Mouse (Mus musculus) heart, adult 2 months (tissue): ENCODE results near the gene Krt31. TPM values are rescaled to one million over a fixed set of nuclear protein-coding genes. Genes with fewer than 3 reads are reported as not detected.

Experiments
- DNase-seq, 2 experiments: peaks; one replicate each; pipeline ENCODE4 v3.0.0; 2021
- H3K27ac ChIP-seq: fragments of 200-600 bp; 2 replicates; pipeline ENCODE4 v1.8.1; 2022
- H3K27me3 ChIP-seq: fragments of 200-500 bp; 2 replicates; pipeline ENCODE4 v1.6.1; 2012; ENCODE audit warnings: mild to moderate bottlenecking, low read length, inconsistent platforms, mixed read lengths; ENCODE audit not compliant: control insufficient read depth, insufficient read depth
- H3K36me3 ChIP-seq: fragments of 200-500 bp; 2 replicates; pipeline ENCODE4 v1.6.1; 2012; ENCODE audit warnings: low read length, inconsistent platforms; ENCODE audit not compliant: control insufficient read depth, insufficient read depth
- H3K4me1 ChIP-seq: fragments of 200-500 bp; 2 replicates; pipeline ENCODE4 v1.6.1; 2011; ENCODE audit warnings: low read length; ENCODE audit not compliant: control insufficient read depth, insufficient read depth
- H3K4me3 ChIP-seq: fragments of 200-600 bp; 2 replicates; pipeline ENCODE4 v1.8.1; 2022
- H3K79me2 ChIP-seq: fragments of 200-500 bp; replicated peaks from 2 replicates; pipeline ENCODE4 v1.6.1; 2012; ENCODE audit warnings: mild to moderate bottlenecking, inconsistent platforms, low read length, moderate library complexity, mixed read lengths; ENCODE audit not compliant: control insufficient read depth, insufficient read depth
- H3K9ac ChIP-seq: fragments of 200-500 bp; 2 replicates; pipeline ENCODE4 v1.6.1; 2012; ENCODE audit warnings: low read depth, mild to moderate bottlenecking, control low read depth, inconsistent platforms, low read length, mixed read lengths
- CTCF ChIP-seq: fragments of 200-600 bp; IDR thresholded peaks from 2 replicates; pipeline ENCODE4 v1.8.1; 2022; ENCODE audit warnings: antibody characterized with exemption, mild to moderate bottlenecking, moderate library complexity
- EP300 ChIP-seq: fragments of 200-500 bp; IDR thresholded peaks from 2 replicates; pipeline ENCODE4 v1.6.1; 2011; ENCODE audit warnings: low read depth, low read length, control low read depth; ENCODE audit not compliant: insufficient read depth
- POLR2A ChIP-seq: fragments of 200-500 bp; IDR thresholded peaks from 2 replicates; pipeline ENCODE4 v1.6.1; 2011; ENCODE audit warnings: mild to moderate bottlenecking, low read depth, low read length, control low read depth; ENCODE audit not compliant: insufficient read depth
- WGBS: fragments of 180-500 bp; shearing (Covaris S2); methylation state at CpG from one replicate; pipeline ENCODE4 v1.1.7; 2018; 5-methylcytosine and 5-hydroxymethylcytosine counted together
- intact Hi-C: fragments of 180-260 bp; cut with DNase I; formaldehyde crosslinking; loops from one replicate; pipeline ENCODE4 v1.15.1; 2025
- polyA plus RNA-seq: library from polyadenylated mRNA; depleted of rRNA; stranded (reverse); fragments of >200 nt; gene quantifications from 2 replicates; pipeline ENCODE4 v1.2.3, GENCODE M21; 2012
- total RNA-seq, 2 experiments: library from RNA; stranded (reverse); gene quantifications; 2 replicates each; pipeline ENCODE4 v1.2.3; 2021

The Krt31 gene
- total and polyA plus RNA-seq, 3 experiments = 0.08 TPM; not detected in 2

DNA sequence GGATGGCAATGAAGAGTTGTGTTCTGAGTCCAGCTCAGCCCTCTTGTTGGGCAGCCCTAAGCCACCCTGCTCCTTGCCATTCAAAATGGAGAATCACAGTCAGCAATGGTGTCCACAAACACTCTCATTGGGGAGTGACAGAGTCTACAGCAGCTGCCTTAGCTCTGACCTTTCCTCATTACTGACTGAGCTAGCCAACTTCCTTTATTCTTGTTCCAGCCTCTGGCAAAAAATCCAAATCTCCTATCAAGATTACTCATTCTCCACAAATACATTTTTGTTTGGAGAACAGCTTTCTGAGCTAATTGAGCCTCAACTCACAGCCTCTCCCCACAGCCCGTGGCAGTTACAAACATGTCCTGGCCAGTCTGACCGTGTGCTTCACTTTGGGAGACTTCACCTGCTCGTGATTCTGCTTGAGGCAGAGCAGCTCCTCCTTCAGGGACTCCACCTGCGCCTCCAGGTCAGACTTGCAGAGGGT is 36.6 kb downstream of the Krt31 start:
- Histone ChIP-seq H3K27ac (no peak overlapping the region), H3K79me2 (no peaks in the 10 kb centered on the region), H3K4me3 (no peak overlapping the region), H3K9ac (no peak overlapping the region), H3K27me3 (no peaks in the 10 kb centered on the region), H3K36me3 (no peaks in the 10 kb centered on the region), H3K4me1 (no peaks in the 10 kb centered on the region)
- intact Hi-C loops = no loop called here
- TF ChIP-seq EP300 = no peak
- no peak for TF ChIP-seq POLR2A
- TF ChIP-seq CTCF = no peak
- 63% methylated on average over 4 of the region's 4 CpGs for WGBS
- no peak for DNase-seq

DNA sequence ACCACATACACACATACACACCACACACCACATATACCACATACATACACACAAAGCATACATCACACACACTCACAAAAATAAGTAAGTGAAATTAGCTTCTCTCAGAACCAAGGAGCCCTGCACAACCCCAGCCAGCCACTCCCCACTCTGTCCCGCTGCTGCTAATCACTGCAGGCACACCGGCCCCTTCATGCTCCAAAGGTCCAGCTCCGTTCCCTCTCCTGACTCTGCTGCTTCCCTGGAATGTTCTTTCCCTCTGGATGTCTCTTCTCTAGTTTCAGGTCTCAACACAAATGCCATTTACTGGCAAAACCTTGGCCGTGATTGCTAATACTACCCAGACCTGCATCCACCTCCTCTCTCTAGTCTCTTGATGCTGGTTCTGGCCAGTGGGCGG is 39.7 kb downstream of the Krt31 start:
- intact Hi-C loops = no loop called here
- no peaks in the 10 kb centered on the region for H3K36me3 ChIP-seq
- H3K4me3 ChIP-seq = no peak overlapping the region
- no peak overlapping the region for H3K27ac ChIP-seq
- 89% methylated on average over 5 of the region's 5 CpGs for WGBS
- TF ChIP-seq CTCF = no peak
- no peak for TF ChIP-seq EP300
- TF ChIP-seq POLR2A = no peak
- no peaks in the 10 kb centered on the region for H3K79me2 ChIP-seq
- H3K27me3 ChIP-seq = no peaks in the 10 kb centered on the region
- DNase-seq = no peak
- no peak overlapping the region for H3K9ac ChIP-seq
- H3K4me1 ChIP-seq = no peaks in the 10 kb centered on the region

DNA sequence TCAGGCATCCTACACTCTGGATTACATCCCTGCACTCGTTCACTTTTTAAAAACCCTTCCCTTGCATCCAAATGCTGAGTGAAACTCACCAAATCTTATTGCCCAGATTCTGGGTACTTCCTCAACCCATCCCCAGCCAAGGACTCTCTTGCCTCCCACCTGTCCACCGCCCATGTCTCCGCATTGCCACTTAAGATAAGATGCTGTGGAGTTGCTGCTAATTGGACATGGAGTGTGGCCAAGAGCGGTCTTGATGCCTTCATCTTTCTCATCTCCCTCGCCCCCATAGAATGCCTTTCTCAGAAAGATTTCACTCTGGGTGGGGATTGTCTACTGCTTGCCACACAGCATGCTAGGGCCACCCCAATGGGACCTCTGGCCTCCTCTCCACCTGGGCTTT is 42.0 kb downstream of the Krt31 start:
- TF ChIP-seq EP300 = no peak
- TF ChIP-seq CTCF = no peak
- TF ChIP-seq POLR2A = no peak
- no peak for DNase-seq
- Histone ChIP-seq H3K27me3 (no peaks in the 10 kb centered on the region), H3K4me1 (no peaks in the 10 kb centered on the region), H3K27ac (no peak overlapping the region), H3K4me3 (no peak overlapping the region), H3K36me3 (no peaks in the 10 kb centered on the region), H3K9ac (no peak overlapping the region), H3K79me2 (no peaks in the 10 kb centered on the region)
- intact Hi-C loops = loop anchor here (10.0 kb wide), 1 partner anchor 544 kb away; no protein-coding TSS in a partner anchor
- WGBS = 72% methylated on average over 5 of the region's 5 CpGs

DNA sequence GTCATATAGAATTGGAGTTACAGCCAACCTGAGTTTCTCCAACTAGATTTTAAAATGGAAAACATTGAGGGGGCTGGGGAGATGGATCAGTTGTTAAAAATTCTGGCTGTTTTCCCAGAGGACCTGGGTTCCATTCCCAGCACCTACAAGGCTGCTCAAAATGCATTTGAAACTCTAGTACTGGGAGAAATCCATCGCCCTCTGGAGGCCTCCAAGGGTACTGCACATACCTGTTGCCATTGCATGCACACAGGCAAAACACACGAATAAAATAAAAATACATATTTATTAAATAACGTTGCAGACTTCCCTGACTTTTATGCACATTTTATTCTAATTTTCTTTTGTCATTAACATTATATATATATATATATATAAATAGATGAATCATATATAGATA is 43.7 kb downstream of the Krt31 start:
- H3K36me3 ChIP-seq = no peaks in the 10 kb centered on the region
- intact Hi-C loops = loop anchor here (10.0 kb wide), 1 partner anchor 542 kb away; no protein-coding TSS in a partner anchor
- no peak overlapping the region for H3K4me3 ChIP-seq
- no peaks in the 10 kb centered on the region for H3K79me2 ChIP-seq
- no peaks in the 10 kb centered on the region for H3K4me1 ChIP-seq
- TF ChIP-seq POLR2A (no peak), CTCF (peak; percentile 55), EP300 (no peak)
- WGBS = 51% methylated on average over 3 of the region's 3 CpGs
- H3K27me3 ChIP-seq = no peaks in the 10 kb centered on the region
- no peak overlapping the region for H3K27ac ChIP-seq
- no peak for DNase-seq
- H3K9ac ChIP-seq = no peak overlapping the region

DNA sequence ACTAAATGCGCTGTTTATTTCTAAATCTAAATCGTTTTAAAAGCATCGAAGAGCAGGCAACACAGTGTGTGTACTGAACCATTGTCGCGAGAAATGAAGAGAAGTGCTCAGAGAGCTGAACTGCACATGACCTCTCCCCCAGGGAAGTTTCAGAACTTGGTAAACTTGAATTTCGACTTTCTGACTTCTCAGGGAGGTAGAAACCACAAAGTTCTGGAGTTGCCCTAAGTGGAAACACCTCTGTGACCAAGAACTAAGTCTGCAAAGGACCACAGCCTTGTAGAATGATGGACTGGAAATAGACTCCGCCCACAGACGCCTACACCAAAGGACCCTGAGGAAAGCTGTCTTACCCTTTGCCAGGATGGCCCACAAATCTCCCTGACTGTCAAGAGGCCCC is 44.4 kb downstream of the Krt31 start:
- WGBS = 84% methylated on average over 8 of the region's 8 CpGs
- Histone ChIP-seq H3K27me3 (no peaks in the 10 kb centered on the region), H3K79me2 (no peaks in the 10 kb centered on the region), H3K9ac (no peak overlapping the region), H3K27ac (no peak overlapping the region), H3K36me3 (no peaks in the 10 kb centered on the region), H3K4me3 (no peak overlapping the region), H3K4me1 (no peaks in the 10 kb centered on the region)
- intact Hi-C loops = loop anchor here (10.0 kb wide), 1 partner anchor 541 kb away; no protein-coding TSS in a partner anchor
- no peak for DNase-seq
- TF ChIP-seq EP300 (no peak), POLR2A (no peak), CTCF (no peak)

DNA sequence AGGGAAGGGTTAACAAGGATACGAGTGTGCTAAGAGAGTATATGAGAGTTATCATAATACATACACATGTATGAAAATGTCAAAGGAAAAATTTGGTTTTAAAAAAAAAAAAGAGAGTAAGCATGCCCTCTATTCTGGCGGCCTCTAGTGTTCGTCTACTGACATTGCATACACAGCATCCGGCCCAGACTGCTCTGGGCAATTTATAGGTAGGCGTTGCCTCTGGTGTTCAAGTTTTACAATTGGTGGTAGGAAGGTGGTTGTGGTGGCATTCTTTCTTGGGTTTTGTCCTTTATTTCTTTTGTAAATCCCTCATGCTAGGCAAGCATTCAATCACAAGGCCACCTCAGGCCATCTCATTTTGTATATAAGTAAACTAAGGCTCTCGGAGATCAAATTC is 45.5 kb downstream of the Krt31 start:
- Histone ChIP-seq H3K27ac (no peak overlapping the region), H3K9ac (no peak overlapping the region), H3K36me3 (no peaks in the 10 kb centered on the region), H3K4me3 (no peak overlapping the region), H3K79me2 (no peaks in the 10 kb centered on the region), H3K27me3 (no peaks in the 10 kb centered on the region), H3K4me1 (no peaks in the 10 kb centered on the region)
- intact Hi-C loops = loop anchor here (10.0 kb wide), 1 partner anchor 540 kb away; no protein-coding TSS in a partner anchor
- no peak for TF ChIP-seq EP300
- peak; percentile 96 for TF ChIP-seq CTCF
- TF ChIP-seq POLR2A = no peak
- 17% methylated on average over 6 of the region's 6 CpGs for WGBS
- peak in 1 of 2 experiments; percentile 10 for DNase-seq
